Mouse (Mus musculus) forebrain, embryonic 10.5 days (tissue): ENCODE results near the gene Pcbp1. TPM values are rescaled to one million over a fixed set of nuclear protein-coding genes. Genes with fewer than 3 reads are reported as not detected.
"Not testable (repeated sequence)": the region's sequence is repeated elsewhere in the genome, so short reads cannot be mapped to it uniquely, and the experiment has no call there.

Source experiments
- DNase-seq: peaks from one replicate; pipeline ENCODE4 v3.0.0-alpha.2; 2017; ENCODE audit warnings: low spot score; ENCODE audit errors: extremely low spot score
- H3K27ac ChIP-seq: fragments of 300-500 bp; sonication (generic); 2 replicates; pipeline ENCODE4 v1.5.1; 2016; ENCODE audit warnings: mild to moderate bottlenecking
- H3K27me3 ChIP-seq: fragments of 300-500 bp; sonication (generic); 2 replicates; pipeline ENCODE4 v1.6.1; 2016; ENCODE audit warnings: mild to moderate bottlenecking; ENCODE audit not compliant: poor library complexity, severe bottlenecking
- H3K36me3 ChIP-seq: fragments of 300-500 bp; sonication (generic); replicated peaks from 2 replicates; pipeline ENCODE4 v1.6.1; 2016; ENCODE audit warnings: mild to moderate bottlenecking, moderate library complexity
- H3K4me1 ChIP-seq: fragments of 300-500 bp; sonication (generic); 2 replicates; pipeline ENCODE4 v1.6.1; 2016
- H3K4me3 ChIP-seq: fragments of 300-500 bp; sonication (generic); 2 replicates; pipeline ENCODE4 v1.5.1; 2016; ENCODE audit warnings: mild to moderate bottlenecking, moderate library complexity
- H3K9me3 ChIP-seq: fragments of 300-500 bp; sonication (generic); 2 replicates; pipeline ENCODE4 v1.6.1; 2016; ENCODE audit warnings: mild to moderate bottlenecking, moderate library complexity
- WGBS: fragments of 180-500 bp; shearing (Covaris S2); methylation state at CpG from one replicate; pipeline ENCODE4 v1.1.7; 2016; 5-methylcytosine and 5-hydroxymethylcytosine counted together
- polyA plus RNA-seq: library from polyadenylated mRNA; unstranded; fragments of >200 nt; fragmentation: Nextera tagmentation; extraction: Ambion mirVana; gene quantifications from 2 replicates; pipeline ENCODE4 v1.2.1, GENCODE M21; 2016

Pcbp1 gene
- polyA plus RNA-seq, 1 experiment from 2014 or later, result 305 TPM

GRCm38 (mm10) chr6:86497071-86497815 is 28.9 kb downstream of the Pcbp1 start:
- Histone ChIP-seq H3K9me3 (no peaks in the 10 kb centered on the region; the same call in 1 of the 2 replicates), H3K36me3 (no peaks in the 10 kb centered on the region), H3K27me3 (no peaks in the 10 kb centered on the region), H3K4me3 (peak overlapping the region; percentile 25), H3K27ac (peak overlapping the region; percentile 74), H3K4me1 (peaks cover 40% of the 10 kb centered on the region)
- 29% methylated on average over 13 of the region's 13 CpGs for WGBS
- no peak for DNase-seq

GRCm38 (mm10) chr6:86496585-86496984 is 29.5 kb downstream of the Pcbp1 start:
- Histone ChIP-seq H3K4me3 (no peak overlapping the region), H3K4me1 (peaks cover 40% of the 10 kb centered on the region), H3K36me3 (no peaks in the 10 kb centered on the region), H3K9me3 (no peaks in the 10 kb centered on the region; the same call in 1 of the 2 replicates), H3K27me3 (no peaks in the 10 kb centered on the region), H3K27ac (peak overlapping the region; percentile 74; the same call in 1 of the 2 replicates)
- DNase-seq, result no peak
- WGBS, result 77% methylated on average over 5 of the region's 5 CpGs

- WGBS, result 82% methylated on average over 8 of the region's 8 CpGs
These were observed 30.0 kb downstream of the Pcbp1 start for GRCm38 (mm10) chr6:86496127-86496526.

GRCm38 (mm10) chr6:86495661-86496060 is 30.5 kb downstream of the Pcbp1 start:
- Histone ChIP-seq H3K27me3 (no peaks in the 10 kb centered on the region), H3K9me3 (no peaks in the 10 kb centered on the region; the same call in 1 of the 2 replicates), H3K27ac (no peak overlapping the region), H3K4me1 (peaks cover 40% of the 10 kb centered on the region), H3K36me3 (no peaks in the 10 kb centered on the region), H3K4me3 (no peak overlapping the region)
- no peak for DNase-seq
- WGBS, result 35% methylated on average over 3 of the region's 3 CpGs

More at GRCm38 (mm10) chr6:86496127-86496526, 30.0 kb downstream of the Pcbp1 start:
- Histone ChIP-seq H3K27me3 (no peaks in the 10 kb centered on the region), H3K4me3 (no peak overlapping the region), H3K27ac (no peak overlapping the region), H3K36me3 (no peaks in the 10 kb centered on the region), H3K9me3 (no peaks in the 10 kb centered on the region; the same call in 1 of the 2 replicates), H3K4me1 (peaks cover 40% of the 10 kb centered on the region)
- DNase-seq, result no peak

- H3K4me3 ChIP-seq, result no peak overlapping the region
- H3K36me3 ChIP-seq, result no peaks in the 10 kb centered on the region
- peaks cover 39% of the 10 kb centered on the region for H3K4me1 ChIP-seq
- H3K9me3 ChIP-seq, result no peaks in the 10 kb centered on the region; the same call in 1 of the 2 replicates
- no peaks in the 10 kb centered on the region for H3K27me3 ChIP-seq
- 94% methylated on average over 7 of the region's 7 CpGs for WGBS
- H3K27ac ChIP-seq, result no peak overlapping the region
- no peak for DNase-seq
These were observed 31.4 kb downstream of the Pcbp1 start for GRCm38 (mm10) chr6:86494767-86495166.

- H3K27ac ChIP-seq, result no peak overlapping the region
These were observed 32.5 kb downstream of the Pcbp1 start for GRCm38 (mm10) chr6:86493469-86494263.

GRCm38 (mm10) chr6:86490413-86490812 is 35.7 kb downstream of the Pcbp1 start:
- H3K9me3 ChIP-seq, H3K36me3 ChIP-seq, H3K4me3 ChIP-seq, H3K27ac ChIP-seq, H3K27me3 ChIP-seq, DNase-seq: not testable (repeated sequence)
- peaks cover 34% of the 10 kb centered on the region for H3K4me1 ChIP-seq
- 93% methylated on average over 8 of the region's 8 CpGs for WGBS

More at GRCm38 (mm10) chr6:86493469-86494263, 32.5 kb downstream of the Pcbp1 start:
- Histone ChIP-seq H3K4me3 (no peak overlapping the region), H3K27me3 (no peaks in the 10 kb centered on the region), H3K36me3 (no peaks in the 10 kb centered on the region), H3K9me3 (no peaks in the 10 kb centered on the region; the same call in 1 of the 2 replicates), H3K4me1 (peaks cover 35% of the 10 kb centered on the region)
- no peak for DNase-seq
- WGBS, result 77% methylated on average over 13 of the region's 13 CpGs

- H3K27ac ChIP-seq, result no peak overlapping the region
- no peaks in the 10 kb centered on the region; the same call in 1 of the 2 replicates for H3K9me3 ChIP-seq
- no peaks in the 10 kb centered on the region for H3K27me3 ChIP-seq
- DNase-seq, result no peak
- 93% methylated on average over 2 of the region's 2 CpGs for WGBS
- H3K4me3 ChIP-seq, result no peak overlapping the region
- no peaks in the 10 kb centered on the region for H3K36me3 ChIP-seq
- peaks cover 30% of the 10 kb centered on the region for H3K4me1 ChIP-seq
These were observed 36.2 kb downstream of the Pcbp1 start for GRCm38 (mm10) chr6:86489945-86490344.

- 49% methylated on average over 3 of the region's 3 CpGs for whole genome bisulfite sequencing
- Histone ChIP-seq H3K27me3 (no peaks in the 10 kb centered on the region), H3K4me3 (peak overlapping the region; percentile 31; the same call in 1 of the 2 replicates), H3K27ac (peak overlapping the region; percentile 95), H3K4me1 (peaks cover 24% of the 10 kb centered on the region), H3K9me3 (no peaks in the 10 kb centered on the region), H3K36me3 (no peaks in the 10 kb centered on the region)
- DNase-seq, result no peak
These were observed 38.0 kb downstream of the Pcbp1 start for GRCm38 (mm10) chr6:86488149-86488485.

GRCm38 (mm10) chr6:86487358-86488148 is 38.6 kb downstream of the Pcbp1 start:
- 8% methylated on average over 24 of the region's 24 CpGs for WGBS
- Histone ChIP-seq H3K4me1 (peaks cover 24% of the 10 kb centered on the region), H3K27ac (peak overlapping the region; percentile 95), H3K27me3 (no peaks in the 10 kb centered on the region), H3K36me3 (no peaks in the 10 kb centered on the region), H3K4me3 (peak overlapping the region; percentile 31), H3K9me3 (no peaks in the 10 kb centered on the region)
- peak; percentile 86 for DNase-seq

- Histone ChIP-seq H3K27ac (no peak overlapping the region), H3K4me3 (no peak overlapping the region), H3K36me3 (no peaks in the 10 kb centered on the region), H3K27me3 (no peaks in the 10 kb centered on the region), H3K9me3 (no peaks in the 10 kb centered on the region), H3K4me1 (peaks cover 24% of the 10 kb centered on the region)
- DNase-seq, result no peak
- WGBS, result 83% methylated on average over 7 of the region's 7 CpGs
These were observed 40.0 kb downstream of the Pcbp1 start for GRCm38 (mm10) chr6:86485943-86486640.

GRCm38 (mm10) chr6:86481871-86482270 is 44.2 kb downstream of the Pcbp1 start:
- Histone ChIP-seq H3K4me1 (peaks cover 34% of the 10 kb centered on the region), H3K27me3 (no peaks in the 10 kb centered on the region), H3K27ac (no peak overlapping the region), H3K36me3 (no peaks in the 10 kb centered on the region), H3K9me3 (no peaks in the 10 kb centered on the region), H3K4me3 (no peak overlapping the region)
- WGBS, result 79% methylated on average over 5 of the region's 5 CpGs
- no peak for DNase-seq
